Mouse (Mus musculus): Measurements from ENCODE around the gene Rab1a. TPM values are rescaled to one million over a fixed set of nuclear protein-coding genes. Genes with fewer than 3 reads are reported as not detected.

Rab1a gene
- polyA plus RNA-seq, 1 experiment from 2014 or later = 93.3 TPM

DNA sequence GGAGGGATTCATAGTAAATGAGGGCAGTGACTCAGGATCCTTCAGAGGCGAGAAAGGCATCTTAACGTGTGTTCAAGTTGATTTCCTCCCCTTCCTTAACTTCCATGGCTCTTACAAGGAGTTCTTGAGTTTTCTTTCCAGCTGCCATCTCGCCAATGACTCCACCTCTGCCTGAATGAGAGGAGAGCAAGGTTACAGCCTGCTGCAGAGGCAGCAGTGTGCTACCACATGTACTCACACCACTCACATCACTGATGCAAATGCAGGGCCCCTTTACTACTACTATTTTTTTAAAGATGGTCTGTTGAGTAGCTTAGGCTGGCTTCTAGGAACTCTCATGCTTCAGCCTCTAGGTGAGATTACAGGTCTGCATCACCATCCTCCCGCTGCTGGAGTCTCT is 28.1 kb downstream of the Rab1a start:
- ATAC-seq (ENCODE audit: low read depth) = no peak

DNA sequence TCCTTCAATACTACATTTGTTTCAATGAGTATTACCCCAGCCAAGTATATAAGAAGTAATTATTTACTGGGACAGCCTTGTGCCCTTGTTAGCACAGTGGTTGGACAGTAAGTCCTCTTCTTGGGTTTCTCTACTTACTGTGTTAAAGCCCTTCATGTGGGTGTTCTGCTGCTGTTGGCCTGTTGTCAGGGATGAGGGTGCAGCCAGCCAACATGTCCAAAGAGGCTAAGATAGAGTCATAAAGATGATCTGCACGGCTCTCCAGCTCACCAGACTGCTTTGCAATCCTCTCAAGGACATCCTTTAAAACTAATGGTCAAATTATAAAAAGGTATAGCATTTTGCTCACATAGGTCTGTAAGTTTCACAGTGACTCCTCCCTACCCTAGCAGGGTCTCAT is 29.1 kb downstream of the Rab1a start:
- ATAC-seq (ENCODE audit: low read depth) = no peak
- H3K4me3 ChIP-seq (ENCODE audit: low read depth, low read length) = no peak overlapping the region
- peaks cover 17% of the 10 kb centered on the region for H3K4me1 ChIP-seq (ENCODE audit: control insufficient read depth, low read depth, low read length)
- peaks cover 19% of the 10 kb centered on the region for H3K36me3 ChIP-seq (ENCODE audit: control insufficient read depth, insufficient read depth)
- H3K9ac ChIP-seq (ENCODE audit: low read depth, low read length) = no peak overlapping the region
- 0 out of 2 replicates have a peak overlapping the region, but pooled peaks have one; percentile 20 for H3K27ac ChIP-seq (ENCODE audit: low read length)
- H3K27me3 ChIP-seq (ENCODE audit: control insufficient read depth, insufficient read depth, low read depth, low read length) = no peaks in the 10 kb centered on the region
- no peaks in the 10 kb centered on the region for H3K9me3 ChIP-seq (replicated peaks; ENCODE audit: control insufficient read depth, low read length)
- 52% methylated on average over 1 of the region's 1 CpGs for WGBS (ENCODE audit: insufficient replicate concordance)
- H3K4me2 ChIP-seq (ENCODE audit: low read depth, low read length) = no peak overlapping the region

More for the DNA sequence above, 28.1 kb downstream of the Rab1a start:
- Histone ChIP-seq H3K27ac (ENCODE audit: low read length) (no peak overlapping the region), H3K4me1 (ENCODE audit: control insufficient read depth, low read depth, low read length) (peaks cover 17% of the 10 kb centered on the region), H3K27me3 (ENCODE audit: control insufficient read depth, insufficient read depth, low read depth, low read length) (no peaks in the 10 kb centered on the region), H3K4me2 (ENCODE audit: low read depth, low read length) (no peak overlapping the region), H3K9ac (ENCODE audit: low read depth, low read length) (no peak overlapping the region), H3K36me3 (ENCODE audit: control insufficient read depth, insufficient read depth) (peaks cover 24% of the 10 kb centered on the region), H3K4me3 (ENCODE audit: low read depth, low read length) (no peak overlapping the region), H3K9me3 (replicated peaks; ENCODE audit: control insufficient read depth, low read length) (no peaks in the 10 kb centered on the region)
- 70% methylated on average over 4 of the region's 4 CpGs for WGBS (ENCODE audit: insufficient replicate concordance)

GRCm38 (mm10) chr11:20231128-20231878 is 30.1 kb downstream of the Rab1a start:
- Histone ChIP-seq H3K4me3 (ENCODE audit: low read depth, low read length) (no peak overlapping the region), H3K9me3 (replicated peaks; ENCODE audit: control insufficient read depth, low read length) (no peaks in the 10 kb centered on the region), H3K4me1 (ENCODE audit: control insufficient read depth, low read depth, low read length) (peaks cover 17% of the 10 kb centered on the region), H3K36me3 (ENCODE audit: control insufficient read depth, insufficient read depth) (peaks cover 21% of the 10 kb centered on the region), H3K4me2 (ENCODE audit: low read depth, low read length) (no peak overlapping the region), H3K27ac (ENCODE audit: low read length) (peak overlapping the region; percentile 64), H3K27me3 (ENCODE audit: control insufficient read depth, insufficient read depth, low read depth, low read length) (no peaks in the 10 kb centered on the region), H3K9ac (ENCODE audit: low read depth, low read length) (no peak overlapping the region)
- 24% methylated on average over 8 of the region's 8 CpGs for WGBS (ENCODE audit: insufficient replicate concordance)
- ATAC-seq (ENCODE audit: low read depth) = peak; percentile 74

DNA sequence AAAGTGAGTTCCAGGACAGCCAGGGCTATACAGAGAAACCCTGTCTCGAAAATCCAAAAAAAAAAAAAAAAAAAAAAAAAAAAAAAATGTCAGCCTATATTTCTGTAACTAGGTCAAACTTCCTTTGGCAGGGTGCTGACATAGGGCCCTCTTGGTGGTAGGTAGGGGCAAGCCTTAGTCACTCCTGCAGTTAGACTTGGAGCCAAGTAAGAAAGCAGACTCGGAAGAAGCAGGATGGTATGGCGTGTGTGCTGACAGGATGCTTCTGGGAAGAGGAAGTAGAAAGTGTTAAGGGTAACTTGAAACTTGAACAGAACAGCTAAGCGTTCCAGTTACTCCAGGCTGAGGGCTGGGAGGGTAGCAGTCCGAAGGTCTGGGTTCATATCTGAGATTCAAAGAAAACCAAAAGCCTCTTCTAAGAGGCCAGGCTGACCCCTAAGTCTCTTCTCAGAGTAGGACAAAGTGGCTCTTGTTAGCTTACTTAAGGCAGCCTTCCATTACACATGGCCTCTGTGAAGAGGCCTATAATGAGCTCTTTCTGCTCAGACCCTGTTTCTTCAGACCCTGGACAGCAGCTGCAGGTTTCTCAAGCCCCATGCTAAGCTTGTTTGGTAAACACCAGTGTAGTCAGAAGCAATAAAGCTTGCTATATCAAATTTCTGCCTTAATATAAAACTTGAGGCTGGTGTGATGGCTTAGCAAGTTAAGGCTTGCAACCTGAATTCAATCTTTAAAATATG is 31.0 kb downstream of the Rab1a start:
- Histone ChIP-seq H3K4me2 (ENCODE audit: low read depth, low read length) (no peak overlapping the region), H3K9ac (ENCODE audit: low read depth, low read length) (no peak overlapping the region), H3K36me3 (ENCODE audit: control insufficient read depth, insufficient read depth) (peaks cover 29% of the 10 kb centered on the region), H3K4me1 (ENCODE audit: control insufficient read depth, low read depth, low read length) (peaks cover 17% of the 10 kb centered on the region), H3K27me3 (ENCODE audit: control insufficient read depth, insufficient read depth, low read depth, low read length) (no peaks in the 10 kb centered on the region), H3K9me3 (replicated peaks; ENCODE audit: control insufficient read depth, low read length) (no peaks in the 10 kb centered on the region), H3K27ac (ENCODE audit: low read length) (peak overlapping the region; percentile 48), H3K4me3 (ENCODE audit: low read depth, low read length) (no peak overlapping the region)
- WGBS (ENCODE audit: insufficient replicate concordance) = 58% methylated on average over 4 of the region's 5 CpGs
- ATAC-seq (ENCODE audit: low read depth) = 0 out of 2 replicates have a peak, but pooled peaks have one; percentile 11

- WGBS (ENCODE audit: insufficient replicate concordance) = 65% methylated on average over 3 of the region's 3 CpGs
- Histone ChIP-seq H3K36me3 (ENCODE audit: control insufficient read depth, insufficient read depth) (peaks cover 36% of the 10 kb centered on the region), H3K4me1 (ENCODE audit: control insufficient read depth, low read depth, low read length) (peaks cover 17% of the 10 kb centered on the region), H3K27ac (ENCODE audit: low read length) (no peak overlapping the region), H3K4me3 (ENCODE audit: low read depth, low read length) (no peak overlapping the region), H3K27me3 (ENCODE audit: control insufficient read depth, insufficient read depth, low read depth, low read length) (no peaks in the 10 kb centered on the region), H3K9me3 (replicated peaks; ENCODE audit: control insufficient read depth, low read length) (no peaks in the 10 kb centered on the region), H3K4me2 (ENCODE audit: low read depth, low read length) (no peak overlapping the region), H3K9ac (ENCODE audit: low read depth, low read length) (no peak overlapping the region)
- ATAC-seq (ENCODE audit: low read depth) = no peak
Observed at GRCm38 (mm10) chr11:20234233-20234632, 33.0 kb downstream of the Rab1a start.

GRCm38 (mm10) chr11:20237018-20237417 is 35.8 kb downstream of the Rab1a start:
- peaks cover 39% of the 10 kb centered on the region for H3K36me3 ChIP-seq (ENCODE audit: control insufficient read depth, insufficient read depth)

GRCm38 (mm10) chr11:20237976-20238375 is 36.7 kb downstream of the Rab1a start:
- Histone ChIP-seq H3K9me3 (replicated peaks; ENCODE audit: control insufficient read depth, low read length) (no peaks in the 10 kb centered on the region), H3K9ac (ENCODE audit: low read depth, low read length) (no peak overlapping the region), H3K36me3 (ENCODE audit: control insufficient read depth, insufficient read depth) (peaks cover 39% of the 10 kb centered on the region), H3K4me1 (ENCODE audit: control insufficient read depth, low read depth, low read length) (no peaks in the 10 kb centered on the region; the same call in 1 of the 2 replicates), H3K4me3 (ENCODE audit: low read depth, low read length) (no peak overlapping the region), H3K4me2 (ENCODE audit: low read depth, low read length) (no peak overlapping the region), H3K27me3 (ENCODE audit: control insufficient read depth, insufficient read depth, low read depth, low read length) (no peaks in the 10 kb centered on the region), H3K27ac (ENCODE audit: low read length) (no peak overlapping the region)
- no peak for ATAC-seq (ENCODE audit: low read depth)
- 86% methylated on average over 3 of the region's 3 CpGs for WGBS (ENCODE audit: insufficient replicate concordance)

More at GRCm38 (mm10) chr11:20237018-20237417, 35.8 kb downstream of the Rab1a start:
- Histone ChIP-seq H3K4me1 (ENCODE audit: control insufficient read depth, low read depth, low read length) (no peaks in the 10 kb centered on the region; the same call in 1 of the 2 replicates), H3K27ac (ENCODE audit: low read length) (no peak overlapping the region), H3K4me2 (ENCODE audit: low read depth, low read length) (no peak overlapping the region), H3K9me3 (replicated peaks; ENCODE audit: control insufficient read depth, low read length) (no peaks in the 10 kb centered on the region), H3K27me3 (ENCODE audit: control insufficient read depth, insufficient read depth, low read depth, low read length) (no peaks in the 10 kb centered on the region), H3K9ac (ENCODE audit: low read depth, low read length) (no peak overlapping the region), H3K4me3 (ENCODE audit: low read depth, low read length) (no peak overlapping the region)
- ATAC-seq (ENCODE audit: low read depth) = no peak
- WGBS (ENCODE audit: insufficient replicate concordance) = 88% methylated on average over 7 of the region's 7 CpGs

DNA sequence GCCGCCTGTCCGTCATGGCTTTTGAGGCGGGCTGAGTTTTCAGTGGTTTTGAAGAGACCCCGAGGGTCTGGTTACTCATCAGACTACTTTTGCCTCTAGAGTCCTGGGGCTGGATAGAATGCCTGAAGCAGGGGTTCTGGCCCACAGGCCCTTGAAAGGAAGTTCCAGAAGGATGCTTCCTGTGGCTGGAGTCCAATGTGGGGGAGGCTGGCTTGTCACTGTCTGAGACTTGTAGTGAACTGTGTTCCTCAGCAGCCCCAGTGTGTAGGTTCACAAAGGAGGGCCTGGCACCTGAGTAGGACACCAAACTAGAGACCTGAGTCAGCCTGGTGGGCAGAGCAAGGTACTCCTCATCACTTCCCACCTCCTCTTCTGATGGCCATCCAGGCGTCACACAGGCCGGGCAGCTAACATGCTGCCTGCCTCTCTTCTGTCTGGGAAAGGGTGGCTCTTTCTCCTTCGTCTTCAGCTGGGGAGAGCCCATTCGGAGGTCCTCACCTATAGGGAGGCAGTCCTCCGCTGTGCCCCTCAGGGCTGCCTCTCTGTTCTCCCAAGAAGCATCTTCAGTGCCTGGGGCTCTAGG is 38.1 kb downstream of the Rab1a start:
- Histone ChIP-seq H3K4me1 (ENCODE audit: control insufficient read depth, low read depth, low read length) (peaks cover 1% of the 10 kb centered on the region; the same call in 1 of the 2 replicates), H3K9ac (ENCODE audit: low read depth, low read length) (no peak overlapping the region), H3K27me3 (ENCODE audit: control insufficient read depth, insufficient read depth, low read depth, low read length) (no peaks in the 10 kb centered on the region), H3K36me3 (ENCODE audit: control insufficient read depth, insufficient read depth) (peaks cover 32% of the 10 kb centered on the region), H3K4me3 (ENCODE audit: low read depth, low read length) (no peak overlapping the region), H3K27ac (ENCODE audit: low read length) (no peak overlapping the region), H3K4me2 (ENCODE audit: low read depth, low read length) (no peak overlapping the region), H3K9me3 (replicated peaks; ENCODE audit: control insufficient read depth, low read length) (no peaks in the 10 kb centered on the region)
- ATAC-seq (ENCODE audit: low read depth) = no peak
- 87% methylated on average over 9 of the region's 9 CpGs for WGBS (ENCODE audit: insufficient replicate concordance)
